Mouse (Mus musculus): ENCODE results near the gene Krtap26-1. TPM values are rescaled to one million over a fixed set of nuclear protein-coding genes. Genes with fewer than 3 reads are reported as not detected.

The Krtap26-1 gene
- total RNA-seq, 4 experiments from 2014 or later = not detected

Other genes with a start within 250 kb of the Krtap26-1 start
- not detected for gene Cldn17, start 140.8 kb downstream of the Krtap26-1 start, total RNA-seq (2022)
- not detected for gene Cldn8, start 84.6 kb downstream of the Krtap26-1 start, total RNA-seq (2022)
- gene Krtap24-1, start 35.5 kb downstream of the Krtap26-1 start, total RNA-seq (2022) = not detected
- gene 2310079G19Rik, start 20.1 kb downstream of the Krtap26-1 start, total RNA-seq (2022) = under 1 TPM in 3 of 4 experiments, not detected in 1; 0.35 to 0.75 (median 0.58) TPM
- gene Krtap27-1, start 23.9 kb upstream of the Krtap26-1 start, total RNA-seq (2022) = not detected
- not detected for gene 2310061N02Rik, start 60.2 kb upstream of the Krtap26-1 start, total RNA-seq (2022)
- gene Krtap13-1, start 81.1 kb upstream of the Krtap26-1 start, total RNA-seq (2022) = not detected
- not detected for gene Krtap13, start 103.8 kb upstream of the Krtap26-1 start, total RNA-seq (2022)
- gene 2310034C09Rik, start 111.1 kb upstream of the Krtap26-1 start, total RNA-seq (2022) = not detected
- not detected for gene 2310057N15Rik, start 126.4 kb upstream of the Krtap26-1 start, total RNA-seq (2022)
- not detected for gene Gm5965, start 130.1 kb upstream of the Krtap26-1 start, total RNA-seq (2022)
- not detected for gene Gm20741, start 164.4 kb upstream of the Krtap26-1 start, total RNA-seq (2022)
- not detected for gene Krtap15, start 172.4 kb upstream of the Krtap26-1 start, total RNA-seq (2022)
- gene Krtap14, start 178.3 kb upstream of the Krtap26-1 start, total RNA-seq (2022) = not detected
- not detected for gene Krtap19-1, start 221.6 kb upstream of the Krtap26-1 start, total RNA-seq (2022)
- not detected for gene Krtap19-2, start 226.5 kb upstream of the Krtap26-1 start, total RNA-seq (2022)
- gene Krtap19-3, start 230.2 kb upstream of the Krtap26-1 start, total RNA-seq (2022) = not detected
- gene Krtap19-4, start 237.3 kb upstream of the Krtap26-1 start, total RNA-seq (2022) = not detected
- not detected for gene Krtap19-5, start 248.7 kb upstream of the Krtap26-1 start, total RNA-seq (2022)